Mouse (Mus musculus) liver, postnatal 0 days (tissue): ENCODE measurements at regions not wholly inside any gene's neighbourhood (a gene's known extent, or its start where the extent isn't known, plus 50 kb on each side); places are given as distances from the start of the nearest gene placed in this dataset.
A peak's percentile ranks its signal among the peaks of the same experiment; 100 is the strongest.

Experiments used
- ATAC-seq: fragments of 200-750 bp; cut with Nextera tagmentation; 2 replicates; pipeline ENCODE4 v1.8.0; 2017; ENCODE audit warnings: mild to moderate bottlenecking, moderate library complexity
- DNase-seq: peaks from one replicate; pipeline ENCODE4 v3.0.0-alpha.2; 2016
- H3K27ac ChIP-seq: fragments of 300-500 bp; sonication (generic); 2 replicates; pipeline ENCODE4 v1.5.1; 2014; ENCODE audit warnings: antibody characterized with exemption, moderate library complexity, mild to moderate bottlenecking, low read depth
- H3K27me3 ChIP-seq: fragments of 300-500 bp; sonication (generic); 2 replicates; pipeline ENCODE4 v1.6.1; 2014; ENCODE audit warnings: low read length, control low read depth, mixed read lengths; ENCODE audit not compliant: insufficient read depth
- H3K36me3 ChIP-seq: fragments of 300-500 bp; sonication (generic); replicated peaks from 2 replicates; pipeline ENCODE4 v1.6.1; 2014; ENCODE audit warnings: mild to moderate bottlenecking, control low read depth, low read length, moderate library complexity, mixed read lengths; ENCODE audit not compliant: insufficient read depth
- H3K4me1 ChIP-seq: fragments of 300-500 bp; sonication (generic); 2 replicates; pipeline ENCODE4 v1.6.1; 2014; ENCODE audit warnings: antibody characterized with exemption, mild to moderate bottlenecking, control low read depth; ENCODE audit not compliant: insufficient read depth
- H3K4me2 ChIP-seq: fragments of 300-500 bp; sonication (generic); 2 replicates; pipeline ENCODE4 v1.6.1; 2014; ENCODE audit warnings: low read depth, mild to moderate bottlenecking, low read length, moderate library complexity, mixed read lengths
- H3K4me3 ChIP-seq: fragments of 300-500 bp; sonication (generic); 2 replicates; pipeline ENCODE4 v1.5.1; 2014; ENCODE audit warnings: low read depth, low read length
- H3K9ac ChIP-seq: fragments of 300-500 bp; sonication (generic); replicated peaks from 2 replicates; pipeline ENCODE4 v1.6.1; 2014; ENCODE audit warnings: mild to moderate bottlenecking, moderate library complexity
- H3K9me3 ChIP-seq: fragments of 300-500 bp; sonication (generic); 2 replicates; pipeline ENCODE4 v1.6.1; 2016; ENCODE audit warnings: mild to moderate bottlenecking, control low read depth, low read length, mixed read lengths
- CTCF ChIP-seq: sonication (generic); IDR thresholded peaks from 2 replicates; pipeline ENCODE4 v1.5.1; 2016; ENCODE audit warnings: antibody characterized with exemption, low read depth
- EP300 ChIP-seq: IDR thresholded peaks from 2 replicates; pipeline ENCODE4 v1.6.1; 2016; ENCODE audit warnings: antibody characterized with exemption, low read depth, mild to moderate bottlenecking
- WGBS: fragments of 180-500 bp; shearing (Covaris S2); extraction: QIAGEN DNeasy Blood & Tissue Kit; methylation state at CpG from one replicate; pipeline ENCODE4 v1.1.7; 2014; ENCODE audit not compliant: insufficient replicate concordance; 5-methylcytosine and 5-hydroxymethylcytosine counted together

- WGBS: 68% methylated on average over 4 of the region's 4 CpGs
- Histone ChIP-seq H3K4me2 (no peak overlapping the region), H3K27ac (no peak overlapping the region)
Measured at GRCm38 (mm10) chr14:25206855-25207254, 252.1 kb upstream of the Zmiz1 start.

DNA sequence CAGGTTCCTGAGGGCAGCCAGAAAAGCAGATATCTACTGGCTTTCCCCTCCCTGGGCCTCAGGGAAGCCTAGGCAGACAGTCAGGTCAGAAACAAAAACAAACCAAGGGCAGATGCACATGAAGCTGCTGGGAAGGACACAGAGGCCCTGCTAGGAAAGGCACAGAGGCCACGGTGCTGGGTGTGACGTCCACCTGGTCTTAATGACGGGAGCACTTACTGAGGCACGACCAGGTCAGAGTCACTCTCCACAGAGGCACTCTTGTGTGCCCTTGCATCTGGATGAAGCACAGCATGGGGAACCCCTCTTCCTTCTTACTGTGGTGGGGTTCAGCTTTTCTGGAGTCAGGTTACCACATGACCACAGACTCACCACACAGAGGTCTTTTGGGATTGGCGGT is 251.6 kb upstream of the Zmiz1 start:
- ATAC-seq (no peak), DNase-seq (no peak)
- no peaks in the 10 kb centered on the region for H3K27me3 ChIP-seq
- 0 out of 2 replicates have a peak overlapping the region, but pooled peaks have one; percentile 9 for H3K9ac ChIP-seq
- no peaks in the 10 kb centered on the region for H3K36me3 ChIP-seq
- H3K4me3 ChIP-seq: no peak overlapping the region
- H3K4me2 ChIP-seq: no peak overlapping the region
- no peaks in the 10 kb centered on the region for H3K9me3 ChIP-seq
- H3K27ac ChIP-seq: peak overlapping the region; percentile 82
- TF ChIP-seq EP300 (no peak), CTCF (no peak)
- H3K4me1 ChIP-seq: peaks cover 19% of the 10 kb centered on the region
- WGBS: 71% methylated on average over 5 of the region's 5 CpGs

More at GRCm38 (mm10) chr14:25206855-25207254, 252.1 kb upstream of the Zmiz1 start:
- Histone ChIP-seq H3K27me3 (no peaks in the 10 kb centered on the region), H3K4me3 (no peak overlapping the region), H3K36me3 (no peaks in the 10 kb centered on the region), H3K4me1 (peaks cover 19% of the 10 kb centered on the region), H3K9me3 (no peaks in the 10 kb centered on the region), H3K9ac (0 out of 2 replicates have a peak overlapping the region, but pooled peaks have one; percentile 9)
- TF ChIP-seq CTCF (no peak), EP300 (no peak)
- ATAC-seq (no peak), DNase-seq (no peak)

GRCm38 (mm10) chr14:25208221-25209056 is 250.5 kb upstream of the Zmiz1 start:
- peaks cover 19% of the 10 kb centered on the region for H3K4me1 ChIP-seq
- TF ChIP-seq EP300 (peak; percentile 38; the same call in 1 of the 2 replicates), CTCF (no peak)
- H3K9me3 ChIP-seq: no peaks in the 10 kb centered on the region
- 48% methylated on average over 9 of the region's 9 CpGs for WGBS
- no peak overlapping the region for H3K4me3 ChIP-seq
- no peaks in the 10 kb centered on the region for H3K27me3 ChIP-seq
- DNase-seq: peak; percentile 57
- peak overlapping the region; percentile 82 for H3K27ac ChIP-seq
- peak; percentile 82 for ATAC-seq
- no peak overlapping the region for H3K9ac ChIP-seq
- no peak overlapping the region for H3K4me2 ChIP-seq
- H3K36me3 ChIP-seq: no peaks in the 10 kb centered on the region

GRCm38 (mm10) chr14:25213056-25213455 is 245.9 kb upstream of the Zmiz1 start:
- Histone ChIP-seq H3K9me3 (no peaks in the 10 kb centered on the region), H3K4me1 (peaks cover 6% of the 10 kb centered on the region), H3K9ac (no peak overlapping the region), H3K27ac (no peak overlapping the region), H3K27me3 (no peaks in the 10 kb centered on the region), H3K36me3 (no peaks in the 10 kb centered on the region), H3K4me2 (no peak overlapping the region), H3K4me3 (no peak overlapping the region)
- TF ChIP-seq EP300 (no peak), CTCF (no peak)
- DNase-seq (no peak), ATAC-seq (no peak)
- WGBS: 56% methylated on average over 6 of the region's 6 CpGs

GRCm38 (mm10) chr14:25223091-25223490 is 235.9 kb upstream of the Zmiz1 start:
- no peak overlapping the region for H3K9ac ChIP-seq
- peaks cover 11% of the 10 kb centered on the region for H3K4me1 ChIP-seq
- no peaks in the 10 kb centered on the region for H3K27me3 ChIP-seq
- H3K36me3 ChIP-seq: no peaks in the 10 kb centered on the region
- TF ChIP-seq CTCF (no peak), EP300 (no peak)
- no peak overlapping the region for H3K27ac ChIP-seq
- DNase-seq: no peak
- H3K9me3 ChIP-seq: no peaks in the 10 kb centered on the region
- H3K4me2 ChIP-seq: no peak overlapping the region
- no peak for ATAC-seq
- no peak overlapping the region for H3K4me3 ChIP-seq
- 57% methylated on average over 1 of the region's 1 CpGs for WGBS

DNA sequence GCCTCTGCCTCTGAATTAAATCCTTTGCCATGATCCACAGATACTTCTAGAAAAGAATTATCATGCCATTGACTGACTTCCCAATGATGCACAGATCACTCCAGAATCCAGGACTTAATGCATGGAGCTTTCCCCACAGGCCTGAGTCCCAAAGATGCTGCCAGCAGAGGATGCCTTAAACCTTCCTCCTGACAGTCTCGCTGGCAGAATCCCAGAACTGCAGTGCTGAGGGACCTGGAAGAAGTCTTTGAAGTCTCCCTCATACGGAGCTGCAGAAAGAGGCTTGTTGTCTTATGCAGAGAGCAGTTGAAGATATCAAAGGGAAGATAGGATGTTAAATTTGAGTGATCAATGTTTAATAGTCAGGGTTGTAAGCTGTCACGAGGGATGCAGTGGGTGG is 233.8 kb upstream of the Zmiz1 start:
- DNase-seq (no peak), ATAC-seq (no peak)
- WGBS: 68% methylated on average over 3 of the region's 3 CpGs
- Histone ChIP-seq H3K4me3 (no peak overlapping the region), H3K4me1 (peaks cover 11% of the 10 kb centered on the region), H3K9ac (no peak overlapping the region), H3K27me3 (no peaks in the 10 kb centered on the region), H3K36me3 (no peaks in the 10 kb centered on the region), H3K4me2 (no peak overlapping the region), H3K27ac (no peak overlapping the region), H3K9me3 (no peaks in the 10 kb centered on the region)
- no peak for TF ChIP-seq EP300
- no peak for TF ChIP-seq CTCF
